Mouse (Mus musculus) forebrain, postnatal 0 days (tissue): ENCODE data around the gene 5730596B20Rik. TPM values are rescaled to one million over a fixed set of nuclear protein-coding genes. Genes with fewer than 3 reads are reported as not detected.

Experiments used
- ATAC-seq: fragments of 200-750 bp; cut with Nextera tagmentation; 2 replicates; pipeline ENCODE4 v1.8.0; 2017; ENCODE audit warnings: mild to moderate bottlenecking, moderate library complexity
- DNase-seq: peaks from one replicate; pipeline ENCODE4 v3.0.0-alpha.2; 2015
- H3K27ac ChIP-seq: fragments of 300-500 bp; sonication (generic); 2 replicates; pipeline ENCODE4 v1.5.1; 2014; ENCODE audit warnings: low read depth, mild to moderate bottlenecking, antibody characterized with exemption, low read length, moderate library complexity, mixed read lengths
- H3K27me3 ChIP-seq: fragments of 300-500 bp; sonication (generic); 2 replicates; pipeline ENCODE4 v1.6.1; 2014; ENCODE audit warnings: mild to moderate bottlenecking, low read length, mixed read lengths; ENCODE audit not compliant: insufficient read depth
- H3K36me3 ChIP-seq: fragments of 300-500 bp; sonication (generic); 2 replicates; pipeline ENCODE4 v1.6.1; 2014; ENCODE audit warnings: mild to moderate bottlenecking, moderate library complexity; ENCODE audit not compliant: insufficient read depth
- H3K4me1 ChIP-seq: fragments of 300-500 bp; sonication (generic); 2 replicates; pipeline ENCODE4 v1.6.1; 2014; ENCODE audit warnings: antibody characterized with exemption; ENCODE audit not compliant: insufficient read depth
- H3K4me2 ChIP-seq: fragments of 300-500 bp; sonication (generic); 2 replicates; pipeline ENCODE4 v1.6.1; 2014; ENCODE audit warnings: low read depth, mild to moderate bottlenecking, moderate library complexity
- H3K4me3 ChIP-seq: fragments of 300-500 bp; sonication (generic); 2 replicates; pipeline ENCODE4 v1.5.1; 2014; ENCODE audit warnings: low read depth, low read length, mixed read lengths
- H3K9ac ChIP-seq: fragments of 300-500 bp; sonication (generic); 2 replicates; pipeline ENCODE4 v1.6.1; 2014; ENCODE audit warnings: mild to moderate bottlenecking
- H3K9me3 ChIP-seq: fragments of 300-500 bp; sonication (generic); 2 replicates; pipeline ENCODE4 v1.6.1; 2016; ENCODE audit warnings: low read length
- CTCF ChIP-seq: sonication (generic); IDR thresholded peaks from 2 replicates; pipeline ENCODE4 v1.5.1; 2016; ENCODE audit warnings: antibody characterized with exemption, control low read depth, low read depth
- WGBS: fragments of 180-500 bp; shearing (Covaris S2); extraction: QIAGEN DNeasy Blood & Tissue Kit; methylation state at CpG from one replicate; pipeline ENCODE4 v1.1.7; 2014; 5-methylcytosine and 5-hydroxymethylcytosine counted together
- polyA plus RNA-seq: library from polyadenylated mRNA; unstranded; fragments of >200 nt; fragmentation: Nextera tagmentation; extraction: Ambion mirVana; gene quantifications from 2 replicates; pipeline ENCODE4 v1.2.1, GENCODE M21; 2015
- total RNA-seq: library from RNA; depleted of rRNA; stranded (reverse); fragments of >200 nt; gene quantifications from 2 replicates; pipeline ENCODE4 v1.2.3, GENCODE M21; 2014

The 5730596B20Rik gene
- total and polyA plus RNA-seq, 2 experiments from 2014 or later, result not detected

- DNase-seq (no peak), ATAC-seq (no peak)
- H3K4me1 ChIP-seq, result peaks cover 4% of the 10 kb centered on the region; the same call in 1 of the 2 replicates
- no peak for TF ChIP-seq CTCF
- no peaks in the 10 kb centered on the region for H3K36me3 ChIP-seq
- H3K27ac ChIP-seq, result no peak overlapping the region
- H3K4me3 ChIP-seq, result no peak overlapping the region
- 5% methylated on average over 14 of the region's 14 CpGs for WGBS
- H3K4me2 ChIP-seq, result no peak overlapping the region
- no peak overlapping the region for H3K9ac ChIP-seq
- peaks cover 99% of the 10 kb centered on the region for H3K27me3 ChIP-seq
- H3K9me3 ChIP-seq, result no peaks in the 10 kb centered on the region
Measured at GRCm38 (mm10) chr6:52218643-52219215, 41.4 kb downstream of the 5730596B20Rik start.

- Histone ChIP-seq H3K36me3 (no peaks in the 10 kb centered on the region), H3K4me3 (no peak overlapping the region), H3K4me2 (no peak overlapping the region), H3K27ac (no peak overlapping the region), H3K9ac (no peak overlapping the region), H3K9me3 (no peaks in the 10 kb centered on the region), H3K27me3 (peaks cover 99% of the 10 kb centered on the region), H3K4me1 (peaks cover 4% of the 10 kb centered on the region; the same call in 1 of the 2 replicates)
- WGBS, result 17% methylated on average over 9 of the region's 9 CpGs
- DNase-seq (no peak), ATAC-seq (no peak)
- TF ChIP-seq CTCF, result no peak
Measured at GRCm38 (mm10) chr6:52219234-52219942, 42.1 kb downstream of the 5730596B20Rik start.

- Histone ChIP-seq H3K4me3 (no peak overlapping the region), H3K4me1 (peaks cover 4% of the 10 kb centered on the region; the same call in 1 of the 2 replicates), H3K27me3 (peaks cover 99% of the 10 kb centered on the region), H3K9me3 (no peaks in the 10 kb centered on the region), H3K36me3 (no peaks in the 10 kb centered on the region), H3K9ac (no peak overlapping the region), H3K4me2 (no peak overlapping the region), H3K27ac (no peak overlapping the region)
- ATAC-seq (no peak), DNase-seq (no peak)
- TF ChIP-seq CTCF, result no peak
- 11% methylated on average over 32 of the region's 32 CpGs for WGBS
Measured at GRCm38 (mm10) chr6:52220003-52220864, 42.9 kb downstream of the 5730596B20Rik start.

- no peak overlapping the region for H3K27ac ChIP-seq
- no peaks in the 10 kb centered on the region for H3K36me3 ChIP-seq
- ATAC-seq, result no peak
- H3K9ac ChIP-seq, result no peak overlapping the region
- peak overlapping the region; percentile 88 for H3K4me2 ChIP-seq
- H3K4me1 ChIP-seq, result peaks cover 4% of the 10 kb centered on the region; the same call in 1 of the 2 replicates
- WGBS, result 5% methylated on average over 12 of the region's 12 CpGs
- no peak for DNase-seq
- H3K4me3 ChIP-seq, result peak overlapping the region; percentile 50
- H3K27me3 ChIP-seq, result peaks cover 99% of the 10 kb centered on the region
- H3K9me3 ChIP-seq, result no peaks in the 10 kb centered on the region
- TF ChIP-seq CTCF, result no peak
Measured at GRCm38 (mm10) chr6:52220865-52221310, 43.6 kb downstream of the 5730596B20Rik start.

- 2% methylated on average over 46 of the region's 46 CpGs for WGBS
- ATAC-seq, result peak; percentile 79
- H3K9ac ChIP-seq, result peak within 1 kb of the TSS; percentile 62
- H3K36me3 ChIP-seq, result no peaks in the 10 kb centered on the region
- H3K4me1 ChIP-seq, result peaks cover 4% of the 10 kb centered on the region; the same call in 1 of the 2 replicates
- peak; percentile 90 for DNase-seq
- peak within 1 kb of the TSS; percentile 50 for H3K4me3 ChIP-seq
- H3K27me3 ChIP-seq, result peaks cover 99% of the 10 kb centered on the region
- TF ChIP-seq CTCF, result peak; percentile 99
- no peak within 1 kb of the TSS for H3K27ac ChIP-seq
- peak within 1 kb of the TSS; percentile 88 for H3K4me2 ChIP-seq
- no peaks in the 10 kb centered on the region for H3K9me3 ChIP-seq
Measured at GRCm38 (mm10) chr6:52221337-52221992, 44.2 kb downstream of the 5730596B20Rik start, which contains the start of gene Hoxa7. TSS of gene Hoxa7 (minus strand) at chr6:52221854.

GRCm38 (mm10) chr6:52221993-52222685, 44.8 kb downstream of the 5730596B20Rik start:
- ATAC-seq (no peak), DNase-seq (no peak)
- Histone ChIP-seq H3K9ac (no peak overlapping the region), H3K4me1 (peaks cover 3% of the 10 kb centered on the region; the same call in 1 of the 2 replicates), H3K9me3 (no peaks in the 10 kb centered on the region), H3K27ac (no peak overlapping the region), H3K4me3 (peak overlapping the region; percentile 50), H3K27me3 (peaks cover 99% of the 10 kb centered on the region), H3K36me3 (no peaks in the 10 kb centered on the region), H3K4me2 (peak overlapping the region; percentile 88)
- no peak for TF ChIP-seq CTCF
- 10% methylated on average over 21 of the region's 21 CpGs for WGBS
